Mouse (Mus musculus): ENCODE measurements around the gene Igf1.

Igf1 gene

GRCm38 (mm10) chr10:87860181-87861103, 2.4 kb downstream of the Igf1 start:
- DNase-seq = peak in 1 of 2 experiments; percentile 12

- no peak for DNase-seq
Measured at GRCm38 (mm10) chr10:87861104-87861455, 3.0 kb downstream of the Igf1 start.

- peak; percentile 28 to 36 for DNase-seq
Measured at GRCm38 (mm10) chr10:87862899-87863298, 4.8 kb downstream of the Igf1 start.

DNA sequence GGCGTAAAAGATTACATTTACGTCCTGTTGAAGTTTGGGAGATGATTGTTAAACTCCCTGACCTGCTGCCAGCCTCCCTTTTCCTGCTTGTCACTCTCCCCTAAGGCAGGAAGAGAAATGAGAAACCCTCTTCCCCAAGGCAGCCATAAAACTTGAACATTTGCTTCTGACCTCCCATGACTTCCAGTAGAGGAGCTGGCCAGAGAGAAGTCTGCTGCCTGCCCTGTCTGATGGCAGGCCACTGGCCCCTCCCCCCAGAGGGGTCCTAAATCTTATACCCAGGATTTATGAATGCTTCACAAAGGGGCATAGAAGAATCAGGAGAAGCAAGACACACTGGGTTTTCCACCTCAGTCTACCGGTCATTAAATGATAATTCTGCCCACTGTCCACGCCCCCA, 5.3 kb downstream of the Igf1 start:
- DNase-seq = no peak

DNA sequence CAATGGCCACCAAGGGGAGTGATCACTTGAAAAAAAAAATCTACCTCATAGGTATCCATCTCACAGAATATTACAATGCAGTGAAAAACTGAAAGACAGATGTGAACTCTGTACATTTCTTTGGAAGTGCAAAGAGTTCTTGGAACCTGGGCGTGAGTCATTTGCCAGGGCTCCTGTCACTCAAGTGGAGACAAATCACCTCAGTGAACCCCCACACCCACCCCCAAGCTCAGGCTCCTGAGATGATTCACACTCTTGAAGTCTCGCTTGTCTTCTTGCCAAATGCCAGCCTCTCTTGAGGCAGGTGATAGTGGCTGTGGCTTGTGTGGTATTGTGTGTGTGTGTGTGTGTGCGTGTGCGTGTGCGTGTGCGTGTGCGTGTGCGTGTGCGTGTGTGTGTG, 7.6 kb downstream of the Igf1 start:
- DNase-seq = no peak

- DNase-seq = no peak
Measured at GRCm38 (mm10) chr10:87866448-87866847, 8.4 kb downstream of the Igf1 start.

DNA sequence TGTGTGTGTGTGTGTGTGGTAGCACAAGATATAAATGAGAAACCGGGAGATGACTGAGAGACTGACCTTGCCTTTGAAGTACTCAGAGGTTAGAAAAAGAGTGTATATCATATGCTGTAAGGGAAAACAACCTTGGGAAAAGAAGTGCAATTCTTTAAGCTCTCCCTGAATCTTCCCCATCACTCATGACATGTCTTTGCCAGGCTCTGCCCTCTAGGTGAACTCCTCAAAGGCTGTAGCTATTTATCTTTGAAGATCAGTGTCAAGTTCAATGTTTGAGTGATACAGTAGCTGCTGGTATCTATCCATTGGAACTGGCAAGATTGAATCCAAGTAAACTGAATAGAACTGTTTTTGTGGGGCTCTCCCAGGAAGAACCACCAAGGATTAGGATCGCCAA, 9.2 kb downstream of the Igf1 start:
- DNase-seq = no peak

DNA sequence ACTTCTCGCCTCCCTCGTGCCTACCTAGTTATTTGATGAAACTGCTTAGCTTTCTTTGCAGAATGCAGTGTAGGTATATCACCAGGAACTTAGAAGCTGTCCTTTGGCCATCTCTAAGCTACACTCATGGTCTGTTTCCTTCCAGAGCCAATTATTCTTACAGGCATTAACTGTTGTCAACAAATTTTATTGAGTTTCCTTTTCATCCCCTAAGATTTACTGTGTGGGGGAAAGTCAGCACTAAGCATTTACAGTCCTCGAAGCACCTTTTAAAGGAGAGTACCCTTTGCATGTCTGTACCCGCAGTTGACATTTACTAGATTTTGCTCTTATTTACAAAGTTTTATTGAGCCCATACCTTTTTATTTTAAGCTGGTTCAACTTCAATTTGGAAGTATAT, 9.6 kb downstream of the Igf1 start:
- no peak for DNase-seq

DNA sequence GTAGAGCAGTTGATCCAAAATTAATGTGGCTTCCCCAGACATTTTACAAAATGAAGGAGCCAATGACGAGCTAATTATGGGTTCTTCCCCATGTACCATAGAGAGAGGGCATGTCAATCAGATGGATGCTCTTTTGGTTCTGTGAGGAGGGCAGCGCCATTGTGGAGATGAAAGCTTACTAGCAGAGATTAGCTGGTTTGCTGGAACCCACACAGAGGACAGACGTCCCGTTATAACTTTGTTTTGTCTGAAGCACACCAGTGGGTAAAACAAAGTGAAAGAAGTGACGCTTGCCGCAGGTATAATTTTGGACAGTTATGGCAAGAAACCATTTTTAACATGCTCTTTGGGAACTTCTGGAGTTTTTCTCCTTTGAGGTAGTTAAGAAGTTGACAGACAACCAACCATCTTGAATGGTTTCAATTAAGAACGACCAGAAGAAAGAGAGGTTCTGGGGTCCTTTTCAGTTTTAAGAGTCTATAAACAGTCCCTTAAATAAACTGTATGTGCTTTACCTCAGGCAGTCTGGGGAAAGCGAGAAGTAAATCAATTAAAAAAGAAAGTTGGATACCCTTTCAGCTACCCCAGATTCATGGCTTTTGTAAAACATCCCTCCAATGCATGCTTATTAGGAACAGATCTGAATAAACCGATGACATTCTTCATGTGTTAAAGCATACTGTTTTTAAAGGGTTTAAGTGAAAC, 10.4 kb downstream of the Igf1 start:
- DNase-seq = no peak

DNA sequence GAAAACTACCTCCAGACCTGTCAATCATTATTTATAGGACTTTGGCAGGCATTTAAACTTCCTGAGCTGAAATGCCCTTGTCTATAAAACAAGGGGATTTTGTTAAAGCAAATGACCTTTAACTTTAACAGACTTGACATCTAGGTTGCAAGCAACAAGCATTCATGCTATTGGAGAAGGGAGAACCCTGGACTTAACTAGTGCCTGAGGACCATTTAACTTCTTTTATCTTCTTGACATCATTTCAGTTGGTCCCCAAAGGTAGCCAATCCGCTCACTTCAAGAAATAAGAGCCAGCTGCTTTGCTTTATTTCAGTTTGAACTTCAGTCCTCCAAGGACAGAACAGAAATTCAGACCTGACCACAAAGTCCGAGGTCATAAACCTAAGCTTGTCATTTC, 11.1 kb downstream of the Igf1 start:
- DNase-seq = no peak

DNA sequence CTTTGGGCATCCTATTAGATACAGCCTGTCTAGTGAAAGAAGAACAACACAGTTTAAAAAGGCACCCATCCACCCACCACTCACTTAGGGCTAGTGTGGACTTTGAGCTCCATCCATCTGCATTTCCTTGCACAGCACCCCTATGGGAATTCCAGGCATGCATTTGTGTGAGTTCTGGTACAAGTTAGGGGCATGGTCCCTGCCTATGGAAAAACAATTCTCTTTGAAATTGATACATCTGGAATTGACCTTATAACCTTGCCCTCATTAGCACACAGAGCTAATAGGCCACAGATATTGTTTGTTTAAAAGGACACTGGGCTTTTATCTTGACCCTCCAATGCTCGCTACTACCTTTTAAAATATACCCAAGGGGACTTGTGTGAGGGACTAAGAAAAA, 11.6 kb downstream of the Igf1 start:
- no peak for DNase-seq

GRCm38 (mm10) chr10:87871863-87872647, 14.0 kb downstream of the Igf1 start:
- no peak for DNase-seq

GRCm38 (mm10) chr10:87872854-87873253, 14.8 kb downstream of the Igf1 start:
- DNase-seq = no peak

DNA sequence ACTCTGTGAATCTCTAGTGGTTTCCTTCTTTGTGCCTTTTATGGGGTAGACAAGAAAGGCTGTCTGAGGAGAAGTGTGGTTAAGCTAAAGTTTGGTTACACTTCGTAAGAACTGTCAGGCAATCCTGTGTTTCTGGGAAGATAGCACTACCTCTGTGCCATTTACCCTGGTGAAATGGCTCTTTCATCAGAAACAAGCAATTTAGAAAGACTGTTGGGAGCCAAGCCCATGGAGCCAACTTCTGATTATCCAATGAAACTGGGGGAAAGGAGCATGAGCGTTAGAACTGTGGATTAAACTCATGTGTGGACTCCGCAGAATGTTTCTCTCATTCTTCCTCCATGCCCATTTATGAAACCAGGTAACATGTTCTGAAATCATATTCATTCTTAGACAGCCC, 15.5 kb downstream of the Igf1 start:
- no peak for DNase-seq

GRCm38 (mm10) chr10:87880071-87880785, 22.2 kb downstream of the Igf1 start:
- no peak for DNase-seq

- DNase-seq = peak; percentile 11 to 20
Measured at GRCm38 (mm10) chr10:87885326-87886040, 27.4 kb downstream of the Igf1 start.

GRCm38 (mm10) chr10:87889850-87890249, 31.8 kb downstream of the Igf1 start:
- no peak for DNase-seq

- DNase-seq = no peak
Measured at GRCm38 (mm10) chr10:87892256-87892655, 34.2 kb downstream of the Igf1 start.

DNA sequence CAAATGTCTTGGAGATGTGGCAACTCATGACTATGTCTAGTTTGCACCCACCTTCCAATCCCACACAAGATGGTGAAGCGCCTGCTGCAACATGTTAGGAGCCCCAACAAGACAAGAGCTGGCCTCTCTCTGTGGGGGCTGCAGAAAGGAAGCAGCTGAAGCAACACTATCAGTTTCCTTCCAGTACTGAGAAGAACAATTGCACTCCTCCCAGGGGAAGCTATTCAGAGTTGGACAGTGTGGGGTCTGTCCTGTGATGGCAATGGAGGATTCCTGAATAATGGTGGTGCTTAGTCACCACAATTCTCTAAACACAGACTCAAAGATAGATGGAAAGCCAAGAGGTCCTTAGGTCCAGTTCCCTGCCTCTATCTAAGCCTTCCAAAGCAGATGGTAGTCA, 35.2 kb downstream of the Igf1 start:
- DNase-seq = no peak

GRCm38 (mm10) chr10:87894461-87895120, 36.5 kb downstream of the Igf1 start:
- DNase-seq = no peak

DNA sequence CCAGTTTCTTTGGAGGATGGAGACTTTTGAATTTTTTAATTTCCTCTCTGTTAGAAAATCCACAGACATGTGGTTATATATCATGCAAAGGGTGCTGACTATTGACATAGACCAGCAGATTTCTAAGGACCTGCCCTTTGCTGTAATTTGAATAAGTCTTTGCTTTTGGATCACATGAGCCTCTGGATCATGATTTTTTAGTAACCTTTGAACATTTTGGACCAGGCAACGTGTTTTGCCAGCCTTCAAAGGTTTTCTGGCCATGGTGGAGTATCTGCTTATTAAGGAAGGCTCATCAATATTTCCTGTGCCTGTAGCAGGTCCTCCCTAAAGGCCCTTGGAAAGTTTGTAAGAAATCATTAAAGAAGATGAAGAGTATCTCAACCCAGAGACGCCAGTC, 37.3 kb downstream of the Igf1 start:
- no peak for DNase-seq

DNA sequence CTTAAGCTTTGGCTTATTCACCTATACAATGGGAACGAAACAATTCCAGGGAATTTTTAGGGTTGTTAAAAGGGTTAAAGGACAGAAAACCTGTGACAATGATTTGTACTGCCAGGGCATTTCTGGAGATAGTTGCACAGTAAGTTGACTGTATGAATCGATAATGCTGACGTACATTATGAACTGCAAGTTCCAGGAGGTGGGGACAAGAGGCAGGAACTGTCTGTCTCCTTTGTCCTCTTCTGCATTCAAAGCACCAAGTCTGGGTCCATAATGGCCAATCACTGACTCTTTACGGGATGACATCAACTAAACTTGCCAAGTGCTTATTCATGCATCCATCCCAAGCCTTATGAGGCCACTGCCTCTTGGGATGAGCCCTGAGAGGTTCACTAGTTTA, 39.3 kb downstream of the Igf1 start:
- no peak for DNase-seq

Data from cerebellum, postnatal 10 days (tissue).